Mouse (Mus musculus): ENCODE results near the gene Bmp3. TPM values are rescaled to one million over a fixed set of nuclear protein-coding genes. Genes with fewer than 3 reads are reported as not detected.

The Bmp3 gene
- not detected in 4 replicates for total RNA-seq (2023)

DNA sequence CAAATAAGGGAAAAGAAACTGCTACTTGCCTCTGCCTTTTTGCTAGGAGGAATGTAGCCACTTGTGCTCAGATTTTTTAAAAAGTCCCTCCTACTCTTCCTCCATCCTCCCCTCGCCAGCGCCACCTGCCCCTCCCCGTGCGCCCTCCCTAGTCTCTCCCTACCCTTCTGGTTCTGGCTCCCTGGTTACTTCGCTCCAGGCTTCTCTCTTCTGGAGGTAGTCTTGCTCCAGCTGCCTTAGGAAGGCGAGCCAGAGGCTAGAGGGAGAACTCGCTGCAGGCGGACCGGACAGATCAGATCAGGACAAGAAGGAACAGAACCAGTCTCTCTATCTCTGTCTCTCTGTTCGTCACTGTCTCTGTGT is at the start of gene Bmp3:
TSS of gene Bmp3 (plus strand) at position 152 of the 363 bp plus-strand sequence.

Other genes with a start within 250 kb of the Bmp3 start
- not detected in 4 replicates for gene Prkg2, start 182.9 kb downstream of the Bmp3 start, total RNA-seq (2023)

Measured in B cell, adult 62 days (primary cell).